Mouse (Mus musculus) hindbrain, embryonic 14.5 days (tissue): ENCODE measurements around the gene Srgap3. TPM values are rescaled to one million over a fixed set of nuclear protein-coding genes. Genes with fewer than 3 reads are reported as not detected.

Source experiments
- ATAC-seq: fragments of 200-750 bp; cut with Nextera tagmentation; 2 replicates; pipeline ENCODE4 v1.8.0; 2017; ENCODE audit warnings: moderate number of reproducible peaks, mild to moderate bottlenecking, moderate TSS enrichment, moderate library complexity; ENCODE audit not compliant: low FRiP score
- DNase-seq: peaks from one replicate; pipeline ENCODE4 v3.0.0-alpha.2; 2015; ENCODE audit warnings: low spot score
- H3K27ac ChIP-seq: fragments of 300-500 bp; sonication (generic); 2 replicates; pipeline ENCODE4 v1.5.1; 2014; ENCODE audit warnings: mild to moderate bottlenecking, moderate library complexity
- H3K27me3 ChIP-seq: fragments of 300-500 bp; sonication (generic); 2 replicates; pipeline ENCODE4 v1.6.1; 2014; ENCODE audit warnings: mild to moderate bottlenecking, low read length, mixed read lengths; ENCODE audit not compliant: control insufficient read depth, insufficient read depth
- H3K36me3 ChIP-seq: fragments of 300-500 bp; sonication (generic); replicated peaks from 2 replicates; pipeline ENCODE4 v1.6.1; 2014; ENCODE audit not compliant: control insufficient read depth, insufficient read depth
- H3K4me1 ChIP-seq: fragments of 300-500 bp; sonication (generic); replicated peaks from 2 replicates; pipeline ENCODE4 v1.6.1; 2014; ENCODE audit warnings: antibody characterized with exemption, low read length, mixed read lengths; ENCODE audit not compliant: control insufficient read depth, insufficient read depth
- H3K4me2 ChIP-seq: fragments of 300-500 bp; sonication (generic); replicated peaks from 2 replicates; pipeline ENCODE4 v1.6.1; 2014; ENCODE audit warnings: mild to moderate bottlenecking, moderate library complexity
- H3K4me3 ChIP-seq: fragments of 300-500 bp; sonication (generic); replicated peaks from 2 replicates; pipeline ENCODE4 v1.5.1; 2014; ENCODE audit warnings: mild to moderate bottlenecking, low read length
- H3K9ac ChIP-seq: fragments of 300-500 bp; sonication (generic); 2 replicates; pipeline ENCODE4 v1.6.1; 2014
- H3K9me3 ChIP-seq: fragments of 300-500 bp; sonication (generic); 2 replicates; pipeline ENCODE4 v1.6.1; 2016; ENCODE audit warnings: low read length; ENCODE audit not compliant: control insufficient read depth
- WGBS: fragments of 180-500 bp; shearing (Covaris S2); extraction: QIAGEN DNeasy Blood & Tissue Kit; methylation state at CpG from one replicate; pipeline ENCODE4 v1.1.7; 2014; 5-methylcytosine and 5-hydroxymethylcytosine counted together
- polyA plus RNA-seq: library from polyadenylated mRNA; unstranded; fragments of >200 nt; fragmentation: Nextera tagmentation; extraction: Ambion mirVana; gene quantifications from 2 replicates; pipeline ENCODE4 v1.2.1, GENCODE M21; 2014

Gene Srgap3
- polyA plus RNA-seq, 1 experiment from 2014 or later, result 50.7 TPM

DNA sequence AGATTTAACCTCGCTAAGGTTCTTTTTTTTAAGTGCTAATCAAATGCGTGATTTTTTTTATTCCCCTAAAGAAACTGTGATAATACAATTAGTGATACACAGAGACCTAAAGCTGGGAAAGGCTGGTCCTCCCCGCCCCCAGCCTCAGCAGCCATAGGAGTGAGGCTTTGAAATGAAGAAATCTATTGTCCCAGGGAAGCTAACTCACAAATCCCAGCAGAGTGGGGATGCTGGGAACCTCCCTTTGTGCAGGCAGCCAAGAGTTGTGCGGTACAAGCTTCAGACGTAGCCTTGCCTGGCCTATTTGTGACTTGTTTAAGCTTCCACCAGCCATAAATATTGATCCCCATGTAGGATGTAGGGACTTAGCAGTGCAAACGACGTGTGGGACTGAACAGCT, 43.8 kb downstream of the Srgap3 start:
- no peaks in the 10 kb centered on the region for H3K27me3 ChIP-seq
- peak overlapping the region; percentile 82 for H3K27ac ChIP-seq
- peaks cover 57% of the 10 kb centered on the region for H3K4me1 ChIP-seq
- H3K36me3 ChIP-seq, result no peaks in the 10 kb centered on the region
- H3K4me2 ChIP-seq, result peak overlapping the region; percentile 25
- peak; percentile 56 for ATAC-seq
- WGBS, result 4% methylated on average over 7 of the region's 7 CpGs
- no peak overlapping the region for H3K4me3 ChIP-seq
- H3K9ac ChIP-seq, result peak overlapping the region; percentile 44
- H3K9me3 ChIP-seq, result no peaks in the 10 kb centered on the region
- DNase-seq, result no peak

GRCm38 (mm10) chr6:112902791-112903190, 44.3 kb downstream of the Srgap3 start:
- ATAC-seq (peak; percentile 12; the same call in 1 of the 2 replicates), DNase-seq (no peak)
- Histone ChIP-seq H3K9me3 (no peaks in the 10 kb centered on the region), H3K9ac (peak overlapping the region; percentile 44; the same call in 1 of the 2 replicates), H3K36me3 (no peaks in the 10 kb centered on the region), H3K4me1 (peaks cover 57% of the 10 kb centered on the region), H3K4me3 (no peak overlapping the region), H3K4me2 (peak overlapping the region; percentile 25), H3K27me3 (no peaks in the 10 kb centered on the region), H3K27ac (peak overlapping the region; percentile 82)
- 12% methylated on average over 4 of the region's 4 CpGs for WGBS

GRCm38 (mm10) chr6:112900306-112900705, 46.8 kb downstream of the Srgap3 start:
- Histone ChIP-seq H3K27me3 (no peaks in the 10 kb centered on the region), H3K27ac (peak overlapping the region; percentile 82), H3K4me1 (peaks cover 73% of the 10 kb centered on the region), H3K4me2 (no peak overlapping the region), H3K9ac (no peak overlapping the region), H3K36me3 (no peaks in the 10 kb centered on the region), H3K9me3 (no peaks in the 10 kb centered on the region), H3K4me3 (no peak overlapping the region)
- ATAC-seq (peak; percentile 16; the same call in 1 of the 2 replicates), DNase-seq (peak; percentile 57)
- WGBS, result 17% methylated on average over 6 of the region's 6 CpGs

GRCm38 (mm10) chr6:112899711-112900110, 47.4 kb downstream of the Srgap3 start:
- DNase-seq (no peak), ATAC-seq (no peak)
- Histone ChIP-seq H3K27ac (peak overlapping the region; percentile 82), H3K9ac (no peak overlapping the region), H3K36me3 (no peaks in the 10 kb centered on the region), H3K4me3 (no peak overlapping the region), H3K4me2 (peak overlapping the region; percentile 13), H3K4me1 (peaks cover 73% of the 10 kb centered on the region), H3K9me3 (no peaks in the 10 kb centered on the region), H3K27me3 (no peaks in the 10 kb centered on the region)
- 26% methylated on average over 1 of the region's 1 CpGs for WGBS

DNA sequence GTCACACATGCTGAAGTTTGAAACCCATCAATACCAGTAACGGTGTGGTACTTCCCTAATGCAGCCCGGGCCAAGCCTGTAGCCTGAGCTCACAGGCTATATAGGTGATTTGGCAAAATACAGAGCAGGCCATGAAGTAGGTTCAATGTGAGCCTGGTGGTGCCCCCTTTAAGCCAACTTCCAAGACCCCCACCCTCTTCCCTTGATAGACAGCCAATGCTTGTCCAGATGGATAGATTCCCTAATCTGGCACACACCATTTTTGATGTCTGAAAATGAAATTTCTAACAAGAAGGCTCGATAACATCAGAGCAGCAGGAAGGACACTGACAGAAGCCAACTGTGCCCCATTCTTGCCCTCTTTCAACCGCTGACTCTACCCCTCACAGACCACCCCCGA, 47.8 kb downstream of the Srgap3 start:
- H3K4me1 ChIP-seq, result peaks cover 73% of the 10 kb centered on the region
- H3K9ac ChIP-seq, result no peak overlapping the region
- no peaks in the 10 kb centered on the region for H3K36me3 ChIP-seq
- no peaks in the 10 kb centered on the region for H3K27me3 ChIP-seq
- no peak for ATAC-seq
- no peak for DNase-seq
- WGBS, result 47% methylated on average over 5 of the region's 5 CpGs
- no peaks in the 10 kb centered on the region for H3K9me3 ChIP-seq
- H3K4me2 ChIP-seq, result peak overlapping the region; percentile 13
- H3K27ac ChIP-seq, result peak overlapping the region; percentile 82
- H3K4me3 ChIP-seq, result no peak overlapping the region

GRCm38 (mm10) chr6:112898435-112898834, 48.6 kb downstream of the Srgap3 start:
- H3K9me3 ChIP-seq, result no peaks in the 10 kb centered on the region
- DNase-seq (no peak), ATAC-seq (no peak)
- H3K4me2 ChIP-seq, result no peak overlapping the region
- WGBS, result 60% methylated on average over 4 of the region's 4 CpGs
- no peak overlapping the region for H3K4me3 ChIP-seq
- H3K27me3 ChIP-seq, result no peaks in the 10 kb centered on the region
- H3K4me1 ChIP-seq, result peaks cover 65% of the 10 kb centered on the region
- 0 out of 2 replicates have a peak overlapping the region, but pooled peaks have one; percentile 82 for H3K27ac ChIP-seq
- H3K36me3 ChIP-seq, result no peaks in the 10 kb centered on the region
- no peak overlapping the region for H3K9ac ChIP-seq

- peak; percentile 62 for DNase-seq
- Histone ChIP-seq H3K9me3 (no peaks in the 10 kb centered on the region), H3K4me2 (peak overlapping the region; percentile 40), H3K4me3 (no peak overlapping the region), H3K27me3 (no peaks in the 10 kb centered on the region), H3K36me3 (no peaks in the 10 kb centered on the region), H3K27ac (peak overlapping the region; percentile 78), H3K4me1 (peaks cover 44% of the 10 kb centered on the region), H3K9ac (peak overlapping the region; percentile 44)
- ATAC-seq, result peak; percentile 64
- 15% methylated on average over 11 of the region's 11 CpGs for WGBS
Measured at GRCm38 (mm10) chr6:112896372-112896771, 50.7 kb downstream of the Srgap3 start.

- no peak overlapping the region for H3K4me2 ChIP-seq
- H3K27ac ChIP-seq, result no peak overlapping the region
- 74% methylated on average over 2 of the region's 2 CpGs for WGBS
- no peak for DNase-seq
- H3K4me1 ChIP-seq, result peaks cover 10% of the 10 kb centered on the region
- no peaks in the 10 kb centered on the region for H3K27me3 ChIP-seq
- H3K9me3 ChIP-seq, result no peaks in the 10 kb centered on the region
- no peaks in the 10 kb centered on the region for H3K36me3 ChIP-seq
- no peak overlapping the region for H3K9ac ChIP-seq
- no peak for ATAC-seq
- H3K4me3 ChIP-seq, result no peak overlapping the region
Measured at GRCm38 (mm10) chr6:112890331-112890751, 56.7 kb downstream of the Srgap3 start.

- no peak overlapping the region for H3K4me2 ChIP-seq
- H3K36me3 ChIP-seq, result no peaks in the 10 kb centered on the region
- ATAC-seq (no peak), DNase-seq (no peak)
- no peaks in the 10 kb centered on the region for H3K9me3 ChIP-seq
- peaks cover 58% of the 10 kb centered on the region for H3K4me1 ChIP-seq
- no peaks in the 10 kb centered on the region for H3K27me3 ChIP-seq
- no peak overlapping the region for H3K4me3 ChIP-seq
- WGBS, result 47% methylated on average over 5 of the region's 5 CpGs
- H3K9ac ChIP-seq, result no peak overlapping the region
- peak overlapping the region; percentile 87 for H3K27ac ChIP-seq
Measured at GRCm38 (mm10) chr6:112883588-112884135, 63.4 kb downstream of the Srgap3 start.
